Mouse (Mus musculus): ENCODE measurements around the gene Enah.

DNA sequence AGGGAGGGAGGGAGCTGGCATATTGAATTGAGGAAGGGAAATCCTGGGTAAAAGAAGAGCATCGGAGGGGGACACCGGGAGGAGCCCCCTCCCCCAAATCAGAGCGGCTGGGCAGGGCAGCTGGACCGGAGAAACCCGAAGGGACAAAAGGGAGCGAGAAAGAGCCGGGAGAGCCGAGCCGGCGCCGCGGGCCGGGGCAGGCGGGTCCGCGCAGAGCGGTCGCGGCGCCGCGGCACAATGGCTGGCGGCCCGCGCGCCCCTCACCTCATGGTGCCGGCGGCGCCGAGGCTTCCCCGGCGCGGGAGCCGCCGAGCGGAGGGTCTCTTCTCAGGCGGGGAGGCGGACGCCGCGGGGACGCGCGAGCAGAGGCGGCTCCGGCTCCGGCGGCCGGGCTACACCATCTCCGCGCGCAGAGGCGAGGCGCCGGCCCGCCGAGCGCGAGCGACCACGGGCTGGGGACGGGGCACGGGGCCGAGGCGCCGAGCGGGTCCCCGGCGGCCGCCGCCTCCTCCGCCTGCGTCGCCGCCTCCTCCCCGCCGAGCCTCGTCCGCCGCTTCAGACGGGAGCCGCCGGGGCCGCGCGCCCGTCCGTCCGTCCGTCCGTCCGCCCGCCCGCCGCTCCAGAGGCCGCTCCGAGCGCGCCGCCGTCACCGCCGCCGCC, 394 bp downstream of the Enah start:
- no peak for TF ChIP-seq CTCF (IDR thresholded peaks at IDR 0.05; ENCODE audit: extremely low read depth, insufficient read length, insufficient replicate concordance, low read depth, low read length)
- no peak for TF ChIP-seq POLR2A (IDR thresholded peaks at IDR 0.05; ENCODE audit: low read depth, low read length)
